Mouse (Mus musculus) heart, embryonic 14.5 days (tissue): Measurements from ENCODE around the gene 1700007K13Rik. TPM values are rescaled to one million over a fixed set of nuclear protein-coding genes. Genes with fewer than 3 reads are reported as not detected.
A peak's percentile ranks its signal among the peaks of the same experiment; 100 is the strongest.

Experiments
- ATAC-seq: fragments of 200-750 bp; cut with Nextera tagmentation; 2 replicates; pipeline ENCODE4 v1.8.0; 2017; ENCODE audit warnings: low read depth, moderate TSS enrichment; ENCODE audit not compliant: insufficient number of reproducible peaks, insufficient read depth, low FRiP score
- H3K27ac ChIP-seq, 2 experiments: fragments of 200-500 bp in 1 of 2; fragments of 300-500 bp in 1 of 2; sonication (generic) in 1 of 2; replicated peaks in 1 of 2; 2 replicates each; pipeline ENCODE4 v1.5.1; 2012 to 2014; ENCODE audit warnings: low read depth in 2 of 2, low read length in 2 of 2, control low read depth in 1 of 2, mild to moderate bottlenecking in 1 of 2, mixed read lengths in 1 of 2; ENCODE audit not compliant: control insufficient read depth in 1 of 2, insufficient read depth in 1 of 2
- H3K27me3 ChIP-seq: fragments of 300-500 bp; sonication (generic); 2 replicates; pipeline ENCODE4 v1.6.1; 2014; ENCODE audit warnings: mild to moderate bottlenecking, low read length, control low read depth; ENCODE audit not compliant: control insufficient read depth, insufficient read depth
- H3K36me3 ChIP-seq: fragments of 300-500 bp; sonication (generic); 2 replicates; pipeline ENCODE4 v1.6.1; 2014; ENCODE audit warnings: mild to moderate bottlenecking, control low read depth, low read length, mixed read lengths; ENCODE audit not compliant: control insufficient read depth, insufficient read depth
- H3K4me1 ChIP-seq, 2 experiments: fragments of 200-500 bp in 1 of 2; fragments of 300-500 bp in 1 of 2; sonication (generic) in 1 of 2; 2 replicates each; pipeline ENCODE4 v1.6.1; 2012 to 2014; ENCODE audit warnings: low read length in 2 of 2, control low read depth in 1 of 2, mixed read lengths in 1 of 2; ENCODE audit not compliant: control insufficient read depth in 2 of 2, insufficient read depth in 2 of 2
- H3K4me2 ChIP-seq: fragments of 300-500 bp; sonication (generic); 2 replicates; pipeline ENCODE4 v1.6.1; 2014; ENCODE audit warnings: mild to moderate bottlenecking, low read length
- H3K4me3 ChIP-seq, 2 experiments: fragments of 200-500 bp in 1 of 2; fragments of 300-500 bp in 1 of 2; sonication (generic) in 1 of 2; 2 replicates each; pipeline ENCODE4 v1.5.1; 2012 to 2014; ENCODE audit warnings: low read length in 2 of 2, mild to moderate bottlenecking in 2 of 2, control low read depth in 1 of 2, low read depth in 1 of 2, moderate library complexity in 1 of 2; ENCODE audit not compliant: control insufficient read depth in 1 of 2, insufficient read depth in 1 of 2
- H3K9ac ChIP-seq: fragments of 300-500 bp; sonication (generic); 2 replicates; pipeline ENCODE4 v1.6.1; 2014; ENCODE audit warnings: mild to moderate bottlenecking, low read length
- H3K9me3 ChIP-seq: fragments of 300-500 bp; sonication (generic); 2 replicates; pipeline ENCODE4 v1.6.1; 2016; ENCODE audit warnings: low read length, control low read depth; ENCODE audit not compliant: control insufficient read depth
- whole genome bisulfite sequencing: fragments of 180-500 bp; shearing (Covaris S2); extraction: QIAGEN DNeasy Blood & Tissue Kit; methylation state at CpG from one replicate; pipeline ENCODE4 v1.1.7; 2014; 5-methylcytosine and 5-hydroxymethylcytosine counted together
- polyA plus RNA-seq: library from polyadenylated mRNA; unstranded; fragments of >200 nt; fragmentation: Nextera tagmentation; extraction: Ambion mirVana; gene quantifications from 2 replicates; pipeline ENCODE4 v1.2.1, GENCODE M21; 2014

1700007K13Rik gene
- polyA plus RNA-seq, 1 experiment from 2014 or later, result not detected

DNA sequence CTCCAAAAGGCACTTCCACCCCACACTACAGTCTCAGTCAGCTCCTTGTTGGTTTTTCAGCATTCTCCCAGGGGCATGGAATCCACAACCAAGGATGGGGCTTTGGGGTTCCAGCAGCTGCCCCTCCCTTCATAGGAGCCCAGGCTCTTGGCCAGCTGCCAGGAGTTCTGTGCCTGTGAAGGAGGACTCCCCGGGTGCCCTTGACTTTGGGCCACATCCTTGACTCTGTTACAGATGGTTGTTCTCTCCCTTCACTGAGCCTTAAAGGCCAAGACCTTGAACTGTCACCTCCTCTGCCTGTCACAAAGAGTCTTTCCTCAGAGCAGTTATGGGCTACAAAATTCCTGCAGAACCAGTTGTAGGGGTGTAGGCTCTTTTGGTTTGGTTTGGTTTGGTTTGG lies 33.3 kb downstream of the 1700007K13Rik start:
- Histone ChIP-seq H3K9ac (no peak overlapping the region), H3K4me2 (no peak overlapping the region), H3K9me3 (no peaks in the 10 kb centered on the region), H3K4me3 (no peak overlapping the region), H3K27me3 (no peaks in the 10 kb centered on the region), H3K36me3 (no peaks in the 10 kb centered on the region), H3K27ac (no peak overlapping the region), H3K4me1 (peaks cover 0 to 2% of the 10 kb centered on the region in 2 experiments; a peak in 1 of 4 replicates)
- WGBS, result 0% methylated on average over 1 of the region's 1 CpGs
- no peak for ATAC-seq

DNA sequence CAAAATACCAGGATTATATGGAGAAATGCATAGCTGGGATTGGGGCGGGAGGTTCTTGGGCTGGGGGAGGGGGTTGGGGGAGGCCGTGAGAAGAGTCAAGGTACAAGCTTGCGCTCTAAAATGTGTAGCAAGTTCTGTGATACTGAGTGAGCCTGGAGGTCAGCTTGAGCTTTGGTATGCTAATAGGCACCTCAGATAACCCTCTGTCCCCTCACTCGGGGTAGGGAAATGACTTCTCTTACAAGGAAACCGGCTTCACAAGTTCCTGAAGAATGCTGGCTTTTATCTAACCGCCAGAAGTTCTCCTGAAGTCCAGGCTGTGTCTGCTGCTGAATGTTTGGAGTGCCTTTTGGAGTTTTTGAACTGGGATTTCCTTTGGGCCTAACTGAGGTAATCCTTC lies 35.3 kb downstream of the 1700007K13Rik start:
- Histone ChIP-seq H3K27ac (no peak overlapping the region), H3K4me1 (peaks cover 0 to 2% of the 10 kb centered on the region in 2 experiments; a peak in 1 of 4 replicates), H3K27me3 (no peaks in the 10 kb centered on the region), H3K4me2 (no peak overlapping the region), H3K9me3 (no peaks in the 10 kb centered on the region), H3K36me3 (no peaks in the 10 kb centered on the region), H3K4me3 (no peak overlapping the region), H3K9ac (no peak overlapping the region)
- no peak for ATAC-seq
- 36% methylated on average over 6 of the region's 6 CpGs for WGBS

DNA sequence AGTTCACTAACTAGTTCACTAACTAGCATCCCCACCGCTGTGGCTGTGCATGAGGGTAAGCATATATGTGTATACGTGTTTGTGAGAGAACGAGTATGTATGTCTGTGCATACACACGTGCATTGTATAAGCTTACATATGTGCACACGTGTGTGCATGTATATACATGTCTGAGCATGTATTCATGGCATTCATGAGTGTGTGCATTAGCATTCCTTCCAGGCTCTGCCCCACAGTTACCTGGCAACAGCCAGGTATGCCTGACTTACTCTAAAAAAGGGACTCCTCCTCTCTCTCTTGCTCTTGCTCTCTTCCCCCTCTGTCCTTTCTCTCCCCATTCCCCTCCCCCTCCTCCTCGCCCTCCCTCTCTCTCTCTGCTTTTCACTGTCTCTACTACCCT lies 38.9 kb downstream of the 1700007K13Rik start:
- 81% methylated on average over 6 of the region's 6 CpGs for WGBS
- no peaks in the 10 kb centered on the region for H3K36me3 ChIP-seq
- no peaks in the 10 kb centered on the region for H3K27me3 ChIP-seq
- H3K4me3 ChIP-seq, result no peak overlapping the region
- ATAC-seq, result no peak
- H3K9me3 ChIP-seq, result no peaks in the 10 kb centered on the region
- no peaks in the 10 kb centered on the region for H3K4me1 ChIP-seq
- no peak overlapping the region for H3K9ac ChIP-seq
- no peak overlapping the region for H3K27ac ChIP-seq
- H3K4me2 ChIP-seq, result no peak overlapping the region

DNA sequence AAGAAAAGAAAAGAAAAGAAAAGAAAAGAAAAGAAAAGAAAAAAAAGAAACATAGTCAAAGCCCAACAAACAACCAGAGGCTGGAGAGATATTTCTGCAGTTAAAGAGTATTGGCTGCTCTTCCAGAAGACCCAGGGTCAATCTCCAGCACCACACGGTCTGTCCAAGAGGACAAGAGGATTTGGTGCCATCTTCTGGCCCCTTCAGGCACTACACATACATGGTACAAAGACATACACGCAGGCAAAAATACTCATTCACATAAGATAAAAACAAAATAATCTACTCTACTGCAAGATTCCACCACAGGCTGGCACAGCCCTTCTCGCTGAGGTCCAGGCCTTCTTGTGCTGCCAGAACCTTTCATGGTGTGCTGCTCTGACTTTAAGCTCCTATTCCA lies 43.0 kb downstream of the 1700007K13Rik start:
- H3K9me3 ChIP-seq, result no peaks in the 10 kb centered on the region
- H3K36me3 ChIP-seq, result no peaks in the 10 kb centered on the region
- no peak overlapping the region for H3K27ac ChIP-seq
- no peak overlapping the region for H3K9ac ChIP-seq
- WGBS, result 33% methylated on average over 3 of the region's 3 CpGs
- peaks cover 9% of the 10 kb centered on the region; the same call in 1 of the 2 replicates for H3K27me3 ChIP-seq
- no peak for ATAC-seq
- H3K4me1 ChIP-seq, result no peaks in the 10 kb centered on the region
- no peak overlapping the region for H3K4me2 ChIP-seq
- H3K4me3 ChIP-seq, result no peak overlapping the region

DNA sequence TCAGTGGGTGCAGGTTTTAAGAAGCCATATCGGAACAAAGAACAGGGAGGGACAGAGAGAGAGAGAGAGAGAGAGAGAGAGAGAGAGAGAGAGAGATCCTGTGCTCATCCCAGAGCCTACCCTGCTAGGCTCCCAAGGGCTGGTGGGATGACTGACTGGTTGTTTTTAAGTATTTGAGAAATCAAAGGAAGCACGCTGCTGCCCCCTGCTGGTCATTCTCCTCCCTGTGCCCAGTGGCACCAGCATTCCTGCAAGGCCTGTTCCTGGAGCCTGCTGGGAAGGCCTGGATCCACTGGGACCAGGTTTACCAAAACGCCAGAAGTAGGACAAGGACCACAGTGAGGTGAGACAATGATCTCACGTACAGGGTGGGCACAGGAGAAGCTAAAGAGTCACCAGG lies 46.2 kb downstream of the 1700007K13Rik start:
- H3K27me3 ChIP-seq, result peaks cover 9% of the 10 kb centered on the region; the same call in 1 of the 2 replicates
- 15% methylated on average over 4 of the region's 4 CpGs for WGBS
- H3K9me3 ChIP-seq, result no peaks in the 10 kb centered on the region
- H3K36me3 ChIP-seq, result no peaks in the 10 kb centered on the region
- no peak overlapping the region for H3K4me3 ChIP-seq
- ATAC-seq, result no peak
- no peak overlapping the region for H3K9ac ChIP-seq
- H3K27ac ChIP-seq, result no peak overlapping the region
- H3K4me1 ChIP-seq, result peaks cover 8 to 14% of the 10 kb centered on the region in 2 experiments
- no peak overlapping the region for H3K4me2 ChIP-seq

DNA sequence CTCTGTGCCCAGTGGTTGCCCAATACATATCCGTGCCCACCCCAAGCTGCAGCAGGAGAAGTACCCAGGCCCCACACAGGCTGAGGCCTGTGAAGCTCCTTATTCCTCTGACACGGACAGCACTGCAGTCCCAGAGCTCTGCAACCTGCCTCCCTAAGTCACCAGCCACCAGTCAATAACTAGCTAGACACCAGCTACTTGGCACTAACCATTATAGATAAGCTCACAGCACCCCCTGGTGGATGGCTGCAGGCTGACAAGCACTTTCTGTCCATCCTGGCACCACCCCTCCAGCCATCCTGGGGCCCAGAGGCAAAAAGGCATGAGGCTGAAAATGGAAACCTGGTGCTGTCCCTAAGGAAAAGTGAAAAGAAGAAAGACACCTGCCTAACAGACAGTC lies 48.1 kb downstream of the 1700007K13Rik start:
- H3K4me2 ChIP-seq, result no peak overlapping the region
- H3K4me1 ChIP-seq, result peaks cover 16 to 23% of the 10 kb centered on the region in 2 experiments
- no peak for ATAC-seq
- H3K9ac ChIP-seq, result no peak overlapping the region
- H3K9me3 ChIP-seq, result no peaks in the 10 kb centered on the region
- 49% methylated on average over 2 of the region's 2 CpGs for WGBS
- no peaks in the 10 kb centered on the region for H3K36me3 ChIP-seq
- H3K4me3 ChIP-seq, result no peak overlapping the region
- no peak overlapping the region for H3K27ac ChIP-seq
- H3K27me3 ChIP-seq, result peaks cover 9% of the 10 kb centered on the region; the same call in 1 of the 2 replicates

DNA sequence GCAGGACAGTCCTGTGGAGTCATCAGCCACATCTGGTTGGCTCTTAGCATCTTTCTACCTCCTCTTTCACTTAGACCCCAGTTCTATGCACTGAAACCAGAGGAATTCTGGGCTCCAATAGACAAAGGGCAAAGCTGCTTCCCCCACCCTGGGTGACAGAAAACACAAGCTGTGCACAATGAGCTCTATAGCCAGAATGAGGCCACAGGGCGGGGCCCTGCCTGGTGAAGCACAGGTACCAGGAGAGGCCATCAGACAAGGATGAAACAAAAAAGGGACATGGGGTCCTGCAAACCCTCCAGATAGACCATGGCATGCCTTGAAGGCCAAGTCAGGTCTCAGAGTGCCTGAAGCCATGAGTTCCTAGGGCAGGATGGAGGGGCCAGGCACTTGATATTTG lies 49.6 kb downstream of the 1700007K13Rik start:
- Histone ChIP-seq H3K27me3 (peaks cover 14% of the 10 kb centered on the region; the same call in 1 of the 2 replicates), H3K9me3 (no peaks in the 10 kb centered on the region), H3K4me2 (no peak overlapping the region), H3K9ac (no peak overlapping the region), H3K4me3 (no peak overlapping the region), H3K4me1 (peaks cover 16 to 23% of the 10 kb centered on the region in 2 experiments), H3K36me3 (no peaks in the 10 kb centered on the region), H3K27ac (0 out of 4 replicates have a peak overlapping the region, but pooled peaks of 1 of the 2 experiments have one; percentile 11)
- 96% methylated on average over 1 of the region's 1 CpGs for WGBS
- ATAC-seq, result no peak

DNA sequence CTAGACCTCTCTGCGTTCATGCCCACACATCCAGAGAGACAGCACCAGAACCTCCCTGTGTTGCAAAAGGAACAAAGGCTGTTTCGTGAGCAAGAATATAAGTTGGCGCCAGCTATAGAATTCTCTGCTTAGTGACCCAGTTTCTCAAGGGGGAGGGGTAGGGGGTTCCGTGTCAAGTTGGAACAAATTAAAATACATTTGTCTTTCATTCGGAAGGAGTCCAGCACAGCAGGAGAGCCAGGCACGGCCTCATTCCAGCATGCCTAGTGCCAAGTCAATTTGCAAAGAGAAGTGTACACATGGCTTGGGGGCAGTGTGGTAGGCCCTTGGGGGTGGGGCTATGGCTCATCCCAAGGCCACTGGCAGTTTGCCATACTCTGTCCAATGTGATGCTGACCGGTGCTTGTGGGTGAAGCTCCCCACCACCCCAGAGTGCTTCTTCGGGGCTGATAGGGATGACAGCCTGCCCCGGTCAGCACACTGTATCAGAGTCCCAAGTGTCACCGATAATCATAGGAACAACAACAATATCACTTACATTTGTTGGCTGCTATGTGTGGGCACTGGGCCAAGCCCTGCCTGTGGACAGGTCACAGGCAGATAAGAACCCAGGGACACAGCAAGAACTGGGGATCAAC lies 50.6 kb downstream of the 1700007K13Rik start:
- peaks cover 16 to 23% of the 10 kb centered on the region in 2 experiments for H3K4me1 ChIP-seq
- no peak overlapping the region for H3K4me3 ChIP-seq
- H3K36me3 ChIP-seq, result no peaks in the 10 kb centered on the region
- peak overlapping the region; percentile 1 to 35; a peak in 2 of 4 replicates for H3K27ac ChIP-seq
- H3K27me3 ChIP-seq, result peaks cover 14% of the 10 kb centered on the region; the same call in 1 of the 2 replicates
- no peaks in the 10 kb centered on the region for H3K9me3 ChIP-seq
- peak overlapping the region; percentile 30 for H3K4me2 ChIP-seq
- peak; percentile 73 for ATAC-seq
- no peak overlapping the region for H3K9ac ChIP-seq
- 32% methylated on average over 10 of the region's 10 CpGs for WGBS
